Mouse (Mus musculus) limb, embryonic 13.5 days (tissue): ENCODE measurements around the gene Clec4f. TPM values are rescaled to one million over a fixed set of nuclear protein-coding genes. Genes with fewer than 3 reads are reported as not detected.

ENCODE experiments used
- ATAC-seq: fragments of 200-750 bp; cut with Nextera tagmentation; 2 replicates; pipeline ENCODE4 v1.8.0; 2017; ENCODE audit warnings: low read depth, moderate number of reproducible peaks, moderate TSS enrichment; ENCODE audit not compliant: low FRiP score
- H3K27ac ChIP-seq: fragments of 300-500 bp; sonication (generic); 2 replicates; pipeline ENCODE4 v1.5.1; 2015; ENCODE audit warnings: inconsistent platforms, mild to moderate bottlenecking, moderate library complexity
- H3K27me3 ChIP-seq: fragments of 300-500 bp; sonication (generic); 2 replicates; pipeline ENCODE4 v1.6.1; 2015; ENCODE audit warnings: mild to moderate bottlenecking, inconsistent platforms
- H3K36me3 ChIP-seq: fragments of 300-500 bp; sonication (generic); 2 replicates; pipeline ENCODE4 v1.6.1; 2015; ENCODE audit warnings: inconsistent platforms, mild to moderate bottlenecking, moderate library complexity
- H3K4me1 ChIP-seq: fragments of 300-500 bp; sonication (generic); 2 replicates; pipeline ENCODE4 v1.6.1; 2015; ENCODE audit warnings: inconsistent platforms
- H3K4me2 ChIP-seq: fragments of 300-500 bp; sonication (generic); replicated peaks from 2 replicates; pipeline ENCODE4 v1.6.1; 2015; ENCODE audit warnings: inconsistent platforms, mild to moderate bottlenecking, moderate library complexity
- H3K4me3 ChIP-seq: fragments of 300-500 bp; sonication (generic); 2 replicates; pipeline ENCODE4 v1.5.1; 2015; ENCODE audit warnings: moderate library complexity, mild to moderate bottlenecking, inconsistent platforms
- H3K9ac ChIP-seq: fragments of 300-500 bp; sonication (generic); 2 replicates; pipeline ENCODE4 v1.6.1; 2015; ENCODE audit warnings: mild to moderate bottlenecking, inconsistent platforms
- H3K9me3 ChIP-seq: fragments of 300-500 bp; sonication (generic); 2 replicates; pipeline ENCODE4 v1.6.1; 2016; ENCODE audit warnings: inconsistent platforms
- WGBS: fragments of 180-500 bp; shearing (Covaris S2); methylation state at CpG from one replicate; pipeline ENCODE4 v1.1.7; 2015; 5-methylcytosine and 5-hydroxymethylcytosine counted together
- polyA plus RNA-seq: library from polyadenylated mRNA; unstranded; fragments of >200 nt; fragmentation: Nextera tagmentation; extraction: Ambion mirVana; gene quantifications from 2 replicates; pipeline ENCODE4 v1.2.1, GENCODE M21; 2015

The Clec4f gene
- not detected in 2 replicates for polyA plus RNA-seq

- H3K36me3 ChIP-seq, result no peaks in the 10 kb centered on the region
- no peaks in the 10 kb centered on the region for H3K27me3 ChIP-seq
- no peaks in the 10 kb centered on the region; the same call in 1 of the 2 replicates for H3K9me3 ChIP-seq
- no peak for ATAC-seq
- H3K27ac ChIP-seq, result no peak within 1 kb of the TSS
- no peak within 1 kb of the TSS for H3K4me2 ChIP-seq
- WGBS, result 94% methylated on average over 2 of the region's 2 CpGs
- H3K4me3 ChIP-seq, result no peak within 1 kb of the TSS
- no peaks in the 10 kb centered on the region for H3K4me1 ChIP-seq
- H3K9ac ChIP-seq, result no peak within 1 kb of the TSS
Measured at GRCm38 (mm10) chr6:83656087-83656486, at the start of gene Clec4f. Gene Clec4f (minus strand): TSS chr6:83656187.

GRCm38 (mm10) chr6:83704701-83705100 is 48.7 kb upstream of the Clec4f start:
- H3K4me2 ChIP-seq, result no peak overlapping the region
- no peak overlapping the region for H3K4me3 ChIP-seq
- WGBS, result 18% methylated on average over 5 of the region's 5 CpGs
- H3K36me3 ChIP-seq, result no peaks in the 10 kb centered on the region
- peaks cover 95% of the 10 kb centered on the region for H3K27me3 ChIP-seq
- H3K9me3 ChIP-seq, result no peaks in the 10 kb centered on the region
- H3K27ac ChIP-seq, result no peak overlapping the region
- H3K4me1 ChIP-seq, result peaks cover 12% of the 10 kb centered on the region; the same call in 1 of the 2 replicates
- no peak overlapping the region for H3K9ac ChIP-seq
- ATAC-seq, result no peak

GRCm38 (mm10) chr6:83704294-83704693 is 48.3 kb upstream of the Clec4f start:
- no peaks in the 10 kb centered on the region for H3K9me3 ChIP-seq
- H3K4me2 ChIP-seq, result no peak overlapping the region
- H3K4me3 ChIP-seq, result no peak overlapping the region
- H3K27me3 ChIP-seq, result peaks cover 95% of the 10 kb centered on the region
- peaks cover 12% of the 10 kb centered on the region; the same call in 1 of the 2 replicates for H3K4me1 ChIP-seq
- H3K36me3 ChIP-seq, result no peaks in the 10 kb centered on the region
- H3K9ac ChIP-seq, result no peak overlapping the region
- H3K27ac ChIP-seq, result no peak overlapping the region
- ATAC-seq, result no peak
- 25% methylated on average over 1 of the region's 1 CpGs for WGBS

GRCm38 (mm10) chr6:83703722-83704078 is 47.7 kb upstream of the Clec4f start:
- no peaks in the 10 kb centered on the region for H3K36me3 ChIP-seq
- H3K27me3 ChIP-seq, result peaks cover 95% of the 10 kb centered on the region
- no peak overlapping the region for H3K4me2 ChIP-seq
- WGBS, result 1% methylated on average over 10 of the region's 10 CpGs
- no peak overlapping the region for H3K27ac ChIP-seq
- no peak for ATAC-seq
- H3K4me3 ChIP-seq, result no peak overlapping the region
- peaks cover 12% of the 10 kb centered on the region; the same call in 1 of the 2 replicates for H3K4me1 ChIP-seq
- no peak overlapping the region for H3K9ac ChIP-seq
- H3K9me3 ChIP-seq, result no peaks in the 10 kb centered on the region

GRCm38 (mm10) chr6:83703000-83703721 is 47.2 kb upstream of the Clec4f start:
- H3K36me3 ChIP-seq, result no peaks in the 10 kb centered on the region
- H3K9ac ChIP-seq, result no peak overlapping the region
- H3K27ac ChIP-seq, result no peak overlapping the region
- no peak overlapping the region for H3K4me2 ChIP-seq
- ATAC-seq, result no peak
- H3K4me1 ChIP-seq, result peaks cover 12% of the 10 kb centered on the region; the same call in 1 of the 2 replicates
- WGBS, result 2% methylated on average over 27 of the region's 27 CpGs
- no peak overlapping the region for H3K4me3 ChIP-seq
- no peaks in the 10 kb centered on the region for H3K9me3 ChIP-seq
- peaks cover 95% of the 10 kb centered on the region for H3K27me3 ChIP-seq

GRCm38 (mm10) chr6:83702146-83702999 is 46.4 kb upstream of the Clec4f start:
- H3K27ac ChIP-seq, result no peak overlapping the region
- no peak overlapping the region for H3K9ac ChIP-seq
- H3K4me1 ChIP-seq, result peaks cover 12% of the 10 kb centered on the region; the same call in 1 of the 2 replicates
- under 1% methylated on average over 53 of the region's 53 CpGs for WGBS
- H3K9me3 ChIP-seq, result no peaks in the 10 kb centered on the region
- H3K4me3 ChIP-seq, result peak overlapping the region; percentile 21
- no peaks in the 10 kb centered on the region for H3K36me3 ChIP-seq
- peak overlapping the region; percentile 45 for H3K4me2 ChIP-seq
- peaks cover 95% of the 10 kb centered on the region for H3K27me3 ChIP-seq
- 0 out of 2 replicates have a peak, but pooled peaks have one; percentile 32 for ATAC-seq

- Histone ChIP-seq H3K4me2 (no peak overlapping the region), H3K4me3 (no peak overlapping the region), H3K9me3 (no peaks in the 10 kb centered on the region), H3K9ac (no peak overlapping the region), H3K36me3 (no peaks in the 10 kb centered on the region), H3K27ac (no peak overlapping the region), H3K4me1 (peaks cover 21% of the 10 kb centered on the region; the same call in 1 of the 2 replicates), H3K27me3 (peaks cover 95% of the 10 kb centered on the region)
- 2% methylated on average over 11 of the region's 11 CpGs for WGBS
- no peak for ATAC-seq
Measured at GRCm38 (mm10) chr6:83701001-83701400, 45.0 kb upstream of the Clec4f start.

- H3K27ac ChIP-seq, result no peak overlapping the region
- no peak overlapping the region for H3K4me3 ChIP-seq
- H3K36me3 ChIP-seq, result no peaks in the 10 kb centered on the region
- WGBS, result 4% methylated on average over 5 of the region's 5 CpGs
- H3K4me1 ChIP-seq, result peaks cover 21% of the 10 kb centered on the region; the same call in 1 of the 2 replicates
- H3K4me2 ChIP-seq, result no peak overlapping the region
- H3K9me3 ChIP-seq, result no peaks in the 10 kb centered on the region
- H3K9ac ChIP-seq, result no peak overlapping the region
- ATAC-seq, result no peak
- peaks cover 95% of the 10 kb centered on the region for H3K27me3 ChIP-seq
Measured at GRCm38 (mm10) chr6:83699971-83700370, 44.0 kb upstream of the Clec4f start.

GRCm38 (mm10) chr6:83697932-83698331 is 41.9 kb upstream of the Clec4f start:
- peaks cover 96% of the 10 kb centered on the region for H3K27me3 ChIP-seq
- no peaks in the 10 kb centered on the region for H3K36me3 ChIP-seq
- WGBS, result 1% methylated on average over 8 of the region's 8 CpGs
- H3K4me1 ChIP-seq, result peaks cover 18% of the 10 kb centered on the region; the same call in 1 of the 2 replicates
- H3K4me2 ChIP-seq, result no peak overlapping the region
- no peak overlapping the region for H3K9ac ChIP-seq
- H3K27ac ChIP-seq, result no peak overlapping the region
- H3K4me3 ChIP-seq, result no peak overlapping the region
- no peak for ATAC-seq
- H3K9me3 ChIP-seq, result no peaks in the 10 kb centered on the region

- no peak for ATAC-seq
- H3K4me1 ChIP-seq, result peaks cover 9% of the 10 kb centered on the region; the same call in 1 of the 2 replicates
- no peak overlapping the region for H3K9ac ChIP-seq
- H3K4me2 ChIP-seq, result no peak overlapping the region
- H3K9me3 ChIP-seq, result no peaks in the 10 kb centered on the region
- no peak overlapping the region for H3K4me3 ChIP-seq
- H3K36me3 ChIP-seq, result no peaks in the 10 kb centered on the region
- peaks cover 99% of the 10 kb centered on the region for H3K27me3 ChIP-seq
- no peak overlapping the region for H3K27ac ChIP-seq
- 2% methylated on average over 7 of the region's 7 CpGs for WGBS
Measured at GRCm38 (mm10) chr6:83696684-83697083, 40.7 kb upstream of the Clec4f start.

- Histone ChIP-seq H3K36me3 (no peaks in the 10 kb centered on the region), H3K4me3 (no peak overlapping the region), H3K27ac (no peak overlapping the region), H3K9me3 (no peaks in the 10 kb centered on the region), H3K4me1 (peaks cover 9% of the 10 kb centered on the region; the same call in 1 of the 2 replicates), H3K4me2 (no peak overlapping the region), H3K9ac (no peak overlapping the region), H3K27me3 (peaks cover 99% of the 10 kb centered on the region)
- no peak for ATAC-seq
- 2% methylated on average over 3 of the region's 3 CpGs for WGBS
Measured at GRCm38 (mm10) chr6:83695731-83696130, 39.7 kb upstream of the Clec4f start.

- Histone ChIP-seq H3K9me3 (no peaks in the 10 kb centered on the region), H3K4me1 (peaks cover 9% of the 10 kb centered on the region; the same call in 1 of the 2 replicates), H3K36me3 (no peaks in the 10 kb centered on the region), H3K4me2 (no peak overlapping the region), H3K9ac (no peak overlapping the region), H3K27me3 (peaks cover 97% of the 10 kb centered on the region), H3K4me3 (no peak overlapping the region), H3K27ac (no peak overlapping the region)
- WGBS, result under 1% methylated on average over 9 of the region's 9 CpGs
- ATAC-seq, result no peak
Measured at GRCm38 (mm10) chr6:83693835-83694234, 37.8 kb upstream of the Clec4f start.
